Mouse (Mus musculus) stomach, postnatal 0 days (tissue): ENCODE results near the gene Oxnad1. TPM values are rescaled to one million over a fixed set of nuclear protein-coding genes. Genes with fewer than 3 reads are reported as not detected.
A peak's percentile ranks its signal among the peaks of the same experiment; 100 is the strongest.

Experiments
- ATAC-seq: fragments of 200-750 bp; cut with Nextera tagmentation; 2 replicates; pipeline ENCODE4 v1.8.0; 2017; ENCODE audit not compliant: low FRiP score, low TSS enrichment
- DNase-seq: peaks from one replicate; pipeline ENCODE4 v3.0.0-alpha.2; 2016; ENCODE audit warnings: low spot score
- H3K27ac ChIP-seq: fragments of 300-500 bp; sonication (generic); replicated peaks from 2 replicates; pipeline ENCODE4 v1.5.1; 2014; ENCODE audit warnings: mild to moderate bottlenecking, control low read depth
- H3K27me3 ChIP-seq: fragments of 300-500 bp; sonication (generic); 2 replicates; pipeline ENCODE4 v1.6.1; 2014; ENCODE audit warnings: low read length; ENCODE audit not compliant: control insufficient read depth, insufficient read depth
- H3K36me3 ChIP-seq: fragments of 300-500 bp; sonication (generic); 2 replicates; pipeline ENCODE4 v1.6.1; 2014; ENCODE audit warnings: low read length, mixed read lengths; ENCODE audit not compliant: control insufficient read depth, insufficient read depth
- H3K4me1 ChIP-seq: fragments of 300-500 bp; sonication (generic); replicated peaks from 2 replicates; pipeline ENCODE4 v1.6.1; 2014; ENCODE audit warnings: antibody characterized with exemption; ENCODE audit not compliant: control insufficient read depth, insufficient read depth
- H3K4me2 ChIP-seq: fragments of 300-500 bp; sonication (generic); replicated peaks from 2 replicates; pipeline ENCODE4 v1.6.1; 2014; ENCODE audit warnings: low read depth, mild to moderate bottlenecking, control low read depth, moderate library complexity
- H3K4me3 ChIP-seq: fragments of 300-500 bp; sonication (generic); 2 replicates; pipeline ENCODE4 v1.5.1; 2014; ENCODE audit warnings: low read depth, low read length, control low read depth
- H3K9ac ChIP-seq: fragments of 300-500 bp; sonication (generic); 2 replicates; pipeline ENCODE4 v1.6.1; 2014; ENCODE audit warnings: mild to moderate bottlenecking, low read length, control low read depth, mixed read lengths
- H3K9me3 ChIP-seq: fragments of 300-500 bp; sonication (generic); 2 replicates; pipeline ENCODE4 v1.6.1; 2016; ENCODE audit warnings: low read length; ENCODE audit not compliant: control insufficient read depth
- CTCF ChIP-seq: IDR thresholded peaks from 2 replicates; pipeline ENCODE4 v1.5.1; 2016; ENCODE audit warnings: antibody characterized with exemption, low read depth, mild to moderate bottlenecking, moderate library complexity
- EP300 ChIP-seq: optimal IDR thresholded peaks from 2 replicates; pipeline ENCODE3; 2016; ENCODE audit warnings: antibody characterized with exemption
- WGBS: fragments of 180-500 bp; shearing (Covaris S2); extraction: QIAGEN DNeasy Blood & Tissue Kit; methylation state at CpG from one replicate; pipeline ENCODE4 v1.1.7; 2014; 5-methylcytosine and 5-hydroxymethylcytosine counted together
- polyA plus RNA-seq: library from polyadenylated mRNA; unstranded; fragments of >200 nt; fragmentation: Nextera tagmentation; extraction: Ambion mirVana; gene quantifications from 2 replicates; pipeline ENCODE4 v1.2.1, GENCODE M21; 2015

The Oxnad1 gene
- polyA plus RNA-seq, 1 experiment from 2014 or later: 17.7 TPM

DNA sequence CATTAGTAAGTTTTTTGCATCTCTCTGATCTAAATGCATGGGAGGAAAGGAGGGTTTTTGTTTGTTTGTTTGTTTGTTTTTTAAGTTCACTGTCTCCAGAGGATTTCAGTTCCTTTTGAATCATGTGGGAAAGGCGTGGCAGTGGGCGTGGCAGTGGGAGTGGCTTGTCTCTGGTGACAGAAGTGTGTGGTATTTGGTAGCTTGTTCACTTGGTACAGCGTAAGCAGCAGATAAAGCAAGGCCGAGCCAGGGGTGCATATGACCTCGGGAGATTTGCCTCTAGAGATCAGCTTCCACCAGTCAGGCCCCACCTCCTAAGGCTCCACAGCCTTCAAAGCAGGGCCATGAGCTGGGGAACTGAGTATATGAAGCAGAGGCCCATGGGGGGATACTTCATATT is 31.3 kb upstream of the Oxnad1 start:
- Histone ChIP-seq H3K36me3 (no peaks in the 10 kb centered on the region), H3K4me3 (no peak overlapping the region), H3K27me3 (no peaks in the 10 kb centered on the region), H3K9ac (no peak overlapping the region), H3K27ac (no peak overlapping the region), H3K4me2 (no peak overlapping the region), H3K9me3 (no peaks in the 10 kb centered on the region), H3K4me1 (no peaks in the 10 kb centered on the region)
- no peak for ATAC-seq
- 67% methylated on average over 5 of the region's 5 CpGs for WGBS
- no peak for DNase-seq
- TF ChIP-seq EP300: no peak
- no peak for TF ChIP-seq CTCF

DNA sequence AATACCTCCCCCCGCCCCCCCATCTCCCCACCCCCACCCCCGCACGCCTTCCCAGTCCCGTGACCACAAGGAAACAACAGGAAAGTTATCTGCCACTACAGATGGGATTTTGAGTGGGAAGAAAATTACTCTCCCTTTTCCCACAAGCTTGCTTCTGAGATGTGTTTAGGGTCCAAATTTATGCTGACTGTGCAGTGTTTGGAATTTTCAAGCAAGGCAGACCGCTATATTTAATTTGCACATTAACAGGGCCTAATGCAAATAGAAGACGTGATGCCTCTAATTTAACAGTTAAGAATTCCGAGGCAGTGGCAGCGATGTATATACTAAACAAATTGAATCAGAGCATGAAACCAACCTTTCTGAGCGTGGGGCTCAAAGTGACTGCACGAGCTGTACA is 30.4 kb upstream of the Oxnad1 start:
- H3K27me3 ChIP-seq: no peaks in the 10 kb centered on the region

DNA sequence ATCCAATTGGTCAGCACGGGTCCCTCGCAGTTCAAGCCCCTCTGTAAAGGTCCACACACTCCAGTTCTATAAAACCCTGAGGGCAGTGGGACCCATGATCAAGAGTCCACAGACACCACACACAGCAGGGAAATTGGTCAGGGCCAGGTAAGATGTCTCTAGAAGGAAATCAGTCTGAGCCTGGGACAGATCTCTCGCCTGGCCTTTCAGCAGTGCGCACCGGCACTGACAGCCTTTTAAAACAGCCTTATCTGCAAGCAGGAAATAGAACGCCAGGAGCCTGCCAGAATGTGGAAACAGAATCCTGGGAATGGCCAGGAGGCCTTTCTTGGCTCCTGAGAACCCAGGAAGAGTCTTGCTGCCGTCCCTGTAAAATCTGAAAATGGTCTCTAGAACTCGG is 29.4 kb upstream of the Oxnad1 start:
- 58% methylated on average over 8 of the region's 8 CpGs for WGBS
- DNase-seq: no peak
- TF ChIP-seq EP300 (no peak), CTCF (no peak)
- Histone ChIP-seq H3K4me3 (no peak overlapping the region), H3K27me3 (no peaks in the 10 kb centered on the region), H3K9ac (no peak overlapping the region), H3K36me3 (no peaks in the 10 kb centered on the region), H3K27ac (no peak overlapping the region), H3K4me2 (no peak overlapping the region), H3K9me3 (no peaks in the 10 kb centered on the region), H3K4me1 (no peaks in the 10 kb centered on the region)
- no peak for ATAC-seq

More for the DNA sequence above, 30.4 kb upstream of the Oxnad1 start:
- H3K4me3 ChIP-seq: no peak overlapping the region
- H3K4me2 ChIP-seq: no peak overlapping the region
- TF ChIP-seq EP300 (no peak), CTCF (no peak)
- H3K9me3 ChIP-seq: no peaks in the 10 kb centered on the region
- DNase-seq (no peak), ATAC-seq (no peak)
- no peaks in the 10 kb centered on the region for H3K4me1 ChIP-seq
- no peaks in the 10 kb centered on the region for H3K36me3 ChIP-seq
- no peak overlapping the region for H3K9ac ChIP-seq
- H3K27ac ChIP-seq: no peak overlapping the region
- WGBS: 47% methylated on average over 10 of the region's 10 CpGs

DNA sequence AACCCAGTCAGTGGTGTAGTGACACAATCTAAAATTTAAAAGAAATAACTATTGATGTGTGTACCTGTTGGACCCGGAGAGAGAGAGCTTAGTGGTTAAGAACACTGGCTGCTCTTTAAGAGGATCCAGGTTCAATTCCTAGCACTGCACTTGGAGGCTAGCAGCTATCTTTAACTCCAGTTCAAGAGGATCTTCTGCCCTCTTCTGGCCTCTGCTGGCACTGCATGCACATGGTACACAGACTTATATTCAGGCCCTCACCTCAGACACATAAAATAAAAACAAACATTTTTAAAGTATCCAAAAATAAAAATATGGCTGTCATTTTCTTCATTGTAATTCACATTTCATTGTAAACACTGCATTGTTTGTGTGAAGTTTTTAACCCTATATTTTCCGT is 28.5 kb upstream of the Oxnad1 start:
- Histone ChIP-seq H3K36me3 (no peaks in the 10 kb centered on the region), H3K27me3 (no peaks in the 10 kb centered on the region), H3K4me1 (no peaks in the 10 kb centered on the region), H3K27ac (no peak overlapping the region), H3K4me3 (no peak overlapping the region), H3K9ac (no peak overlapping the region), H3K9me3 (no peaks in the 10 kb centered on the region), H3K4me2 (no peak overlapping the region)
- no peak for DNase-seq
- ATAC-seq: no peak
- 95% methylated on average over 2 of the region's 2 CpGs for WGBS
- TF ChIP-seq CTCF: peak; percentile 53
- no peak for TF ChIP-seq EP300

DNA sequence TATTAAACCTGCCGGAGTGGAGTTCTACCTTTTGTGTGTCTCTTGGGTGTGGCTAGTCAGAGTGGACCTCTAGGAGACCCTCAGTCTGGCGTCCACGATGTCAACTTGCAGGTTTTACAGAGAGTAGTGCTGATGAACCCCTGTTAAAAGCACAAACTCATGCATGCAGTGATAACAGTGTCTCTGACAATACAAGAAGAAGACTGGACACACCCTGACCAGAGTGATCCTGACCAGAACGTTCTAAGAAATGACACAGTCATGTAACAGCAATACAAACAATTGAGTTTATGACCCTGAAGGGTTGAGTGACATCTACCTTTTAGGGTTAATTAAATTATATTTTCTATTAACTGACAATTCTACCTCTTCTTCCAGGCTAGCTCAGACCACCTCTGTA is 27.5 kb upstream of the Oxnad1 start:
- TF ChIP-seq EP300: no peak
- TF ChIP-seq CTCF: no peak
- Histone ChIP-seq H3K4me1 (no peaks in the 10 kb centered on the region), H3K27ac (no peak overlapping the region), H3K9me3 (no peaks in the 10 kb centered on the region), H3K4me2 (no peak overlapping the region), H3K27me3 (no peaks in the 10 kb centered on the region), H3K9ac (no peak overlapping the region), H3K36me3 (no peaks in the 10 kb centered on the region), H3K4me3 (no peak overlapping the region)
- WGBS: 65% methylated on average over 4 of the region's 4 CpGs
- no peak for DNase-seq
- no peak for ATAC-seq

DNA sequence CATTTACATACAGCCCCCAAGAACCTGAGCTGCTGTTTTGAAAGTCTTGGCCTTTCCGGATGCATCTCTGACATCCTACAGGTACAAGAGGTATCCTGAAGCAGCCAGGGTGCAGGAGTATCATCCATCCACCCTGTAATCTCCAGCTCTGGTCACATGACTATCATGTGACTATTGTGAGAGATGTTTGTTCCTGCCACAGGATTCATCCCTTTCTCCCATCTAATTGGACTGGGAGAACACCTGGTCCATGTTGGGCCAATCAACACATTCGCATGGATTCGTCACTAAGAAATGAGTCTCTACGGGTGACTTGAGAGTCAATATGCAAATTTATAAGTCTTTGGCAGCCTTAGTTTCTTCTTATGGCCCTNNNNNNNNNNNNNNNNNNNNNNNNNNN is 23.8 kb upstream of the Oxnad1 start:
- Histone ChIP-seq H3K4me2 (no peak overlapping the region), H3K9me3 (no peaks in the 10 kb centered on the region), H3K27me3 (no peaks in the 10 kb centered on the region), H3K36me3 (no peaks in the 10 kb centered on the region), H3K4me1 (no peaks in the 10 kb centered on the region), H3K4me3 (no peak overlapping the region), H3K27ac (no peak overlapping the region), H3K9ac (no peak overlapping the region)
- ATAC-seq: no peak
- WGBS: 84% methylated on average over 4 of the region's 4 CpGs
- TF ChIP-seq CTCF (no peak), EP300 (no peak)
- DNase-seq: no peak

DNA sequence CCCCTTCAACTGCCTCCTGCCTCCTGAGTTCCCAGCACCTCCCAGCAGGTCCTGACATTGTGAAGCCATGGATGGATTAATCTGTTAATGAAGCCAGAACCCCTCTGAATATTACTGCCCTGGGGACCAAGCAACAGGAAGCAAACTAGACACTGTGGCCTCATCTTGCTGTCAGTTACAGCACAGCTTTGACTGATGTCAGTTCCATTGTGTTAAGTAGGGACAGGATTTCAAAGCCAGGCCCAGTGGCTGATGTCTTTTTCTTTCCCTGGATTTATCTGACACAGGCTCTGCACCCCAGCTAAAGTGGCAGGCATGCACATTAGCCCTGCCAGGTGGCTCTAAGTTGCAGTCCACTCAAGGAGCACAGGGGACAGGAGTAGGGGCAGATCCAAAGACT is 12.4 kb upstream of the Oxnad1 start:
- ATAC-seq (no peak), DNase-seq (no peak)
- Histone ChIP-seq H3K9ac (no peak overlapping the region), H3K4me3 (no peak overlapping the region), H3K27me3 (no peaks in the 10 kb centered on the region), H3K36me3 (no peaks in the 10 kb centered on the region), H3K27ac (no peak overlapping the region), H3K9me3 (no peaks in the 10 kb centered on the region), H3K4me1 (no peaks in the 10 kb centered on the region), H3K4me2 (no peak overlapping the region)
- no peak for TF ChIP-seq EP300
- no peak for TF ChIP-seq CTCF
